Mouse (Mus musculus) liver, adult 2 months (tissue): ENCODE results near the gene Ifitm6.

Experiments
- CTCF ChIP-seq: fragments of 200-500 bp; IDR thresholded peaks from 2 replicates; pipeline ENCODE4 v1.5.1; 2011; ENCODE audit warnings: low read depth, low read length, control low read depth
- POLR2A ChIP-seq: fragments of 200-500 bp; IDR thresholded peaks from 2 replicates; pipeline ENCODE4 v1.6.1; 2011; ENCODE audit warnings: low read length, control low read depth; ENCODE audit not compliant: insufficient read depth; ENCODE audit errors: extremely low read depth

DNA sequence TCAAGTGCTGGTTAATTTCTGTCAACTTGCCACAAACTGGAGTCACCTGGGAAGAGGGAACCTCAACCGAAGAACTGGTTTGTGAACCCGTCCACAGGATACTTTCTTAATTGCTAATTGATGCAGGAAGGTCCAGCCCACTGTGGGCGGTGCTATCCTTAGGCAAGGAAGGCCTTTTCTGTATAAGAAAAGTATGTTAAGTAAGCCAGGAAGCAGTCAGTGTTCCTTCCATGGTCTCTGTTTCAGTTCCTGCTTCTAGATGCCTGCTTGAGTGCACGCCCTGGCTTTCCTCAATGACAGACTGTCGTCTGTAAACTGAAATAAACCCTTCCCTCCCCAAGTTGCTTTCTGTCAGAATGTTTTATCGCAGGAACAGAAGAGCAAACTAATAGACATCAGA lies 39.3 kb upstream of the Ifitm6 start:
- no peak for TF ChIP-seq CTCF
- TF ChIP-seq POLR2A: no peak
